Mouse (Mus musculus) C2C12 (cell line): ENCODE data around the gene Lyrm7. TPM values are rescaled to one million over a fixed set of nuclear protein-coding genes. Genes with fewer than 3 reads are reported as not detected.

Source experiments
- H3K27me3 ChIP-seq: one replicate; pipeline ENCODE4 v1.6.1; 2011; ENCODE audit not compliant: control insufficient read depth, insufficient read depth, insufficient read length
- H3K36me3 ChIP-seq: one replicate; pipeline ENCODE4 v1.6.1; 2011; ENCODE audit not compliant: control insufficient read depth, insufficient read depth
- H3K4me3 ChIP-seq: one replicate; pipeline ENCODE4 v1.5.1; 2011; ENCODE audit warnings: mild to moderate bottlenecking, control low read depth; ENCODE audit not compliant: poor library complexity, insufficient read depth, severe bottlenecking
- H3K79me2 ChIP-seq: one replicate; pipeline ENCODE4 v1.6.1; 2011; ENCODE audit not compliant: control insufficient read depth, insufficient read depth
- H3K79me3 ChIP-seq: one replicate; pipeline ENCODE4 v1.6.1; 2011; ENCODE audit warnings: low read depth, control low read depth
- H3ac ChIP-seq: one replicate; pipeline ENCODE3; 2011; ENCODE audit warnings: low read depth; ENCODE audit not compliant: control insufficient read depth, insufficient read length
- CEBPB ChIP-seq: IDR thresholded peaks from one replicate; pipeline ENCODE4 v1.6.1; 2011; ENCODE audit warnings: low read depth, mild to moderate bottlenecking, control low read depth, moderate library complexity
- CTCF ChIP-seq: IDR thresholded peaks from one replicate; pipeline ENCODE4 v1.5.1; 2011; ENCODE audit not compliant: control insufficient read depth, insufficient read depth, insufficient read length
- FOSL1 ChIP-seq: IDR thresholded peaks from one replicate; pipeline ENCODE4 v1.8.0; 2011; ENCODE audit warnings: mild to moderate bottlenecking, low read length; ENCODE audit not compliant: poor library complexity, insufficient read depth, severe bottlenecking
- MAX ChIP-seq: IDR thresholded peaks from one replicate; pipeline ENCODE4 v1.6.1; 2011; ENCODE audit warnings: mild to moderate bottlenecking, control low read depth
- MYOD1 ChIP-seq: IDR thresholded peaks from one replicate; pipeline ENCODE4 v1.6.1; 2011; ENCODE audit warnings: low read depth; ENCODE audit not compliant: control insufficient read depth, insufficient read length
- MYOG ChIP-seq: IDR thresholded peaks from one replicate; pipeline ENCODE4 v1.6.1; 2011; ENCODE audit not compliant: control insufficient read depth, insufficient read length; ENCODE audit errors: extremely low read depth
- USF1 ChIP-seq: IDR thresholded peaks from one replicate; pipeline ENCODE4 v1.6.1; 2011; ENCODE audit warnings: low read depth, mild to moderate bottlenecking, control low read depth, moderate library complexity
- polyA plus RNA-seq: library from polyadenylated mRNA; unstranded; fragments of >200 nt; fragmentation: generic; extraction: Trizol; gene quantifications from one replicate; pipeline ENCODE4 v1.2.1, GENCODE M21; 2012; ENCODE audit warnings: missing spikeins

Lyrm7 gene
- polyA plus RNA-seq, 1 experiment, result 0.25 TPM

DNA sequence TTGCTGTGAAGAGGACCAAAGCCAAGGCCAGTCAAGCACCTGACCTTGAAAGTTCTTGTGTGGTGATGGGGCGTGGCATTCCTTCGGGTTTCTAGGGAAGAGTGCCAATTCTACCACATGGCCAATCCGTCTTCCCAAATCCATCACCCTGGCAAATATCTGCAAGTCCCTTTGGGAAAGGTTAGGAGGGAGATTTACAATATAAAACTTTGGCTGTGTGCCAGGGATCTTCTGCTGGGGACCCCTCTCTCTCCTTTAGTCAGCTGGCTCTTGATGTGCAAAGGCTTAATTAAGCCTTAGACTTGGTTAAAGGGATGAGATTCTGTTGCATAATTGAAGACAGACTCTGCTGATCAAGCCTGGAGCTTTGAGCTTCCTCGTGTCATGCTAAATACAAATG is 43.3 kb downstream of the Lyrm7 start:
- Histone ChIP-seq H3K36me3 (no peaks in the 10 kb centered on the region), H3ac (no peak overlapping the region), H3K4me3 (no peak overlapping the region), H3K79me3 (no peaks in the 10 kb centered on the region), H3K27me3 (no peaks in the 10 kb centered on the region), H3K79me2 (no peaks in the 10 kb centered on the region)
- TF ChIP-seq MYOD1, result no peak
- TF ChIP-seq MYOG, result no peak
- TF ChIP-seq CEBPB, result no peak
- no peak for TF ChIP-seq FOSL1
- no peak for TF ChIP-seq USF1
- TF ChIP-seq CTCF, result no peak
- no peak for TF ChIP-seq MAX

GRCm38 (mm10) chr11:54815659-54816058 is 45.1 kb downstream of the Lyrm7 start:
- TF ChIP-seq CTCF, result no peak
- TF ChIP-seq MYOD1, result no peak
- TF ChIP-seq CEBPB, result no peak
- no peak for TF ChIP-seq MYOG
- no peak for TF ChIP-seq MAX
- TF ChIP-seq USF1, result no peak
- TF ChIP-seq FOSL1, result no peak
- H3K36me3 ChIP-seq, result no peaks in the 10 kb centered on the region
- no peaks in the 10 kb centered on the region for H3K27me3 ChIP-seq
- no peaks in the 10 kb centered on the region for H3K79me2 ChIP-seq
- H3K4me3 ChIP-seq, result no peak overlapping the region
- no peak overlapping the region for H3ac ChIP-seq
- no peaks in the 10 kb centered on the region for H3K79me3 ChIP-seq

GRCm38 (mm10) chr11:54812812-54813516 is 47.8 kb downstream of the Lyrm7 start:
- Histone ChIP-seq H3K36me3 (no peaks in the 10 kb centered on the region), H3K79me3 (no peaks in the 10 kb centered on the region), H3K4me3 (no peak overlapping the region), H3ac (no peak overlapping the region), H3K27me3 (no peaks in the 10 kb centered on the region), H3K79me2 (no peaks in the 10 kb centered on the region)
- TF ChIP-seq MAX, result no peak
- TF ChIP-seq FOSL1, result no peak
- TF ChIP-seq CTCF, result no peak
- no peak for TF ChIP-seq USF1
- TF ChIP-seq MYOD1, result no peak
- TF ChIP-seq CEBPB, result no peak
- TF ChIP-seq MYOG, result no peak

- no peak overlapping the region for H3K4me3 ChIP-seq
- H3K36me3 ChIP-seq, result no peaks in the 10 kb centered on the region
- H3K27me3 ChIP-seq, result no peaks in the 10 kb centered on the region
- no peak overlapping the region for H3ac ChIP-seq
- H3K79me2 ChIP-seq, result no peaks in the 10 kb centered on the region
- no peaks in the 10 kb centered on the region for H3K79me3 ChIP-seq
- TF ChIP-seq MYOD1 (no peak), MAX (no peak), FOSL1 (no peak)
These were observed 48.4 kb downstream of the Lyrm7 start for GRCm38 (mm10) chr11:54812314-54812713.

GRCm38 (mm10) chr11:54811054-54811453 is 49.7 kb downstream of the Lyrm7 start:
- Histone ChIP-seq H3K27me3 (no peaks in the 10 kb centered on the region), H3K4me3 (no peak overlapping the region), H3ac (no peak overlapping the region), H3K79me2 (no peaks in the 10 kb centered on the region), H3K36me3 (no peaks in the 10 kb centered on the region), H3K79me3 (no peaks in the 10 kb centered on the region)
- no peak for TF ChIP-seq CEBPB
- no peak for TF ChIP-seq USF1
- no peak for TF ChIP-seq FOSL1
- TF ChIP-seq CTCF, result no peak
- TF ChIP-seq MYOG, result no peak
- no peak for TF ChIP-seq MAX
- TF ChIP-seq MYOD1, result no peak

GRCm38 (mm10) chr11:54809582-54809981 is 51.1 kb downstream of the Lyrm7 start:
- no peaks in the 10 kb centered on the region for H3K79me3 ChIP-seq
- no peaks in the 10 kb centered on the region for H3K36me3 ChIP-seq
- H3K79me2 ChIP-seq, result no peaks in the 10 kb centered on the region
- no peak for TF ChIP-seq CEBPB
- TF ChIP-seq MYOG, result no peak
- TF ChIP-seq MAX, result no peak
- no peak for TF ChIP-seq CTCF
- no peak for TF ChIP-seq FOSL1
- TF ChIP-seq MYOD1, result no peak
- no peak for TF ChIP-seq USF1
- no peak overlapping the region for H3K4me3 ChIP-seq
- H3K27me3 ChIP-seq, result no peaks in the 10 kb centered on the region
- no peak overlapping the region for H3ac ChIP-seq
